13 mouse cellular contexts compared by ENCODE assay signal in genomic region chrX:48525866-48526265, GRCm38 (mm10). TPM values are rescaled to one million over a fixed set of nuclear protein-coding genes. Genes with fewer than 3 reads are reported as not detected.
A peak's percentile ranks its signal among the peaks of the same experiment; 100 is the strongest.
DNase-seq lines count a peak whose midpoint lies in the region; ATAC-seq lines count a peak whose summit lies in the region.
"Had no signal": no experiment of that assay in that cellular context is flagged by ENCODE, and none has a peak within 500 bp of the region (broad histone marks: within the 10 kb centered on the region; RNA-seq: fewer than 3 reads in every experiment).

No protein-coding gene starts in this region.

- H3K9ac ChIP-seq in heart, embryonic 15.5 days = no peak overlapping the region
- H3K9ac ChIP-seq in kidney, embryonic 16.5 days (replicated peaks; ENCODE audit: low read length) = no peak overlapping the region
- H3K9ac ChIP-seq: forebrain, embryonic 13.5 days; limb, embryonic 12.5 days; lung, embryonic 15.5 days had no signal

- H3K36me3 ChIP-seq in heart, embryonic 15.5 days = no peaks in the 10 kb centered on the region
- H3K36me3 ChIP-seq in kidney, embryonic 16.5 days (ENCODE audit: insufficient read depth, low read length) = no peaks in the 10 kb centered on the region
- H3K36me3 ChIP-seq: limb, embryonic 12.5 days; lung, embryonic 15.5 days had no signal

- DNase-seq in heart, adult 18-20 months = no peak
- DNase-seq in NIH3T3 (ENCODE audit: low read depth) = peak; percentile 41
- DNase-seq in cerebellum, adult 9-10 months = peak; percentile 55
- DNase-seq in left cerebral cortex, adult 18-20 months (ENCODE audit: low spot score in 2 of 2) = peak; percentile 37 to 47
- DNase-seq in urinary bladder, adult 2 months (ENCODE audit: low spot score) = no peak
- DNase-seq in B cell, adult 2 months = no peak
- DNase-seq: gastrocnemius, postnatal 36 days; kidney, adult 9 months had no signal

- H3K27me3 ChIP-seq in heart, embryonic 15.5 days = no peaks in the 10 kb centered on the region
- H3K27me3 ChIP-seq in kidney, embryonic 16.5 days (ENCODE audit: insufficient read depth, low read length) = no peaks in the 10 kb centered on the region
- H3K27me3 ChIP-seq: forebrain, embryonic 13.5 days; limb, embryonic 12.5 days; lung, embryonic 15.5 days had no signal

- H3K4me1 ChIP-seq in heart, embryonic 15.5 days (replicated peaks) = 0 out of 2 replicates have a peak, but pooled peaks cover 4% of the 10 kb centered on the region
- no peaks in the 10 kb centered on the region for H3K4me1 ChIP-seq in kidney, embryonic 16.5 days (ENCODE audit: insufficient read depth, low read length)
- H3K4me1 ChIP-seq: limb, embryonic 12.5 days; lung, embryonic 15.5 days had no signal

- ATAC-seq in heart, embryonic 15.5 days (replicated peaks; ENCODE audit: insufficient number of reproducible peaks, insufficient read depth, low FRiP score, low read depth) = peak; percentile 31; the same call in 1 of the 2 replicates
- no peak for ATAC-seq in kidney, embryonic 16.5 days (ENCODE audit: low FRiP score, low TSS enrichment)
- ATAC-seq: forebrain, embryonic 13.5 days had no signal

- peak overlapping the region; percentile 51 for H3K27ac ChIP-seq in heart, embryonic 15.5 days
- H3K27ac ChIP-seq in kidney, embryonic 16.5 days (ENCODE audit: low read length) = no peak overlapping the region
- H3K27ac ChIP-seq: forebrain, embryonic 13.5 days; limb, embryonic 12.5 days; lung, embryonic 15.5 days had no signal

- H3K9me3 ChIP-seq in heart, embryonic 15.5 days (replicated peaks) = no peaks in the 10 kb centered on the region
- H3K9me3 ChIP-seq in kidney, embryonic 16.5 days (ENCODE audit: low read length) = no peaks in the 10 kb centered on the region
- H3K9me3 ChIP-seq: forebrain, embryonic 13.5 days; limb, embryonic 12.5 days; lung, embryonic 15.5 days had no signal

- H3K4me3 ChIP-seq in heart, embryonic 15.5 days = no peak overlapping the region
- no peak overlapping the region for H3K4me3 ChIP-seq in kidney, embryonic 16.5 days (ENCODE audit: low read length)
- H3K4me3 ChIP-seq: forebrain, embryonic 13.5 days; limb, embryonic 12.5 days; lung, embryonic 15.5 days had no signal

- 43% methylated on average over 8 of the region's 8 CpGs for WGBS in heart, embryonic 15.5 days
- WGBS in kidney, embryonic 16.5 days = 65% methylated on average over 8 of the region's 8 CpGs

- peak overlapping the region; percentile 18; the same call in 1 of the 2 replicates for H3K4me2 ChIP-seq in heart, embryonic 15.5 days
- no peak overlapping the region for H3K4me2 ChIP-seq in kidney, embryonic 16.5 days (replicated peaks; ENCODE audit: low read depth, low read length)
- H3K4me2 ChIP-seq: forebrain, embryonic 13.5 days; limb, embryonic 12.5 days; lung, embryonic 15.5 days had no signal

RNA-seq across cellular contexts. Expression of gene Rab33a, which starts 6.8 kb away (rescaled TPM):
- 4.9 and 5.0 TPM in 2 replicates for polyA plus RNA-seq in heart, embryonic 15.5 days (2015; fragmentation: Nextera tagmentation; extraction: Ambion mirVana)
- under 1 TPM in 1 of 2 experiments, not detected in 1; 0.33 TPM for total RNA-seq in heart, adult 18-20 months (2021)
- 10 to 100 TPM; 26.6 to 31.8 TPM for total RNA-seq in left cerebral cortex, adult 18-20 months (2021)
- polyA plus RNA-seq in urinary bladder, adult 2 months (2012; rRNA removed) = 0.85 and 0.91 TPM in 2 replicates
- polyA plus RNA-seq in kidney, embryonic 16.5 days (2015; fragmentation: Nextera tagmentation; extraction: Ambion mirVana) = 2.3 TPM in 2 replicates
- total RNA-seq: gastrocnemius, postnatal 36 days had no signal

RNA-seq across cellular contexts. Expression of gene Aifm1, which starts 12.5 kb away (rescaled TPM):
- polyA plus RNA-seq in heart, embryonic 15.5 days (2015; fragmentation: Nextera tagmentation; extraction: Ambion mirVana) = 102 and 115 TPM in 2 replicates
- 100 to 1,000 TPM; 105 to 111 TPM for total RNA-seq in heart, adult 18-20 months (2021)
- total RNA-seq in left cerebral cortex, adult 18-20 months (2021) = 10 to 100 TPM; 23.1 to 28.4 TPM
- 28.1 and 33.5 TPM in 2 replicates for polyA plus RNA-seq in urinary bladder, adult 2 months (2012; rRNA removed)
- polyA plus RNA-seq in kidney, embryonic 16.5 days (2015; fragmentation: Nextera tagmentation; extraction: Ambion mirVana) = 105 and 106 TPM in 2 replicates

Comparison
In these comparisons a context has a peak if more than half of its experiments do, and no peak if none do; other contexts are left out.
1. DNase-seq: peak in NIH3T3 (single experiment), cerebellum, adult 9-10 months (single experiment) and left cerebral cortex, adult 18-20 months (2 of 2); none in heart, adult 18-20 months (0 of 2), urinary bladder, adult 2 months (single experiment) and B cell, adult 2 months (0 of 2).